Mouse (Mus musculus): ENCODE measurements at regions not wholly inside any gene's neighbourhood (a gene's known extent, or its start where the extent isn't known, plus 50 kb on each side); places are given as distances from the start of the nearest gene placed in this dataset.
"Not testable (repeated sequence)": the region's sequence is repeated elsewhere in the genome, so short reads cannot be mapped to it uniquely, and the experiment has no call there.

- no peak for DNase-seq (ENCODE audit: low spot score)
Measured at GRCm38 (mm10) chr6:102005627-102006026, 567.3 kb downstream of the Cntn3 start.

- no peak for DNase-seq (ENCODE audit: low spot score)
Measured at GRCm38 (mm10) chr6:101998181-101998580, 574.7 kb downstream of the Cntn3 start.

GRCm38 (mm10) chr6:101997629-101998028, 575.3 kb downstream of the Cntn3 start:
- no peak for DNase-seq (ENCODE audit: low spot score)

GRCm38 (mm10) chr6:101992815-101993214, 580.1 kb downstream of the Cntn3 start:
- DNase-seq (ENCODE audit: low spot score): no peak

- no peak for DNase-seq (ENCODE audit: low spot score)
Measured at GRCm38 (mm10) chr6:101981656-101982055, 591.2 kb downstream of the Cntn3 start.

- DNase-seq (ENCODE audit: low spot score): no peak
Measured at GRCm38 (mm10) chr6:101979213-101979612, 593.7 kb downstream of the Cntn3 start.

GRCm38 (mm10) chr6:101964941-101965340, 587.2 kb upstream of the Pdzrn3 start:
- no peak for DNase-seq (ENCODE audit: low spot score)

- DNase-seq (ENCODE audit: low spot score): not testable (repeated sequence)
Measured at GRCm38 (mm10) chr6:101961476-101961875, 583.8 kb upstream of the Pdzrn3 start.

- DNase-seq (ENCODE audit: low spot score): no peak
Measured at GRCm38 (mm10) chr6:101949681-101950080, 572.0 kb upstream of the Pdzrn3 start.

GRCm38 (mm10) chr6:101948950-101949349, 571.3 kb upstream of the Pdzrn3 start:
- DNase-seq (ENCODE audit: low spot score): no peak

GRCm38 (mm10) chr6:101940266-101940866, 562.7 kb upstream of the Pdzrn3 start:
- no peak for DNase-seq (ENCODE audit: low spot score)

- DNase-seq (ENCODE audit: low spot score): no peak
Measured at GRCm38 (mm10) chr6:101938393-101938985, 560.8 kb upstream of the Pdzrn3 start.

- no peak for DNase-seq (ENCODE audit: low spot score)
Measured at GRCm38 (mm10) chr6:101937467-101938392, 560.0 kb upstream of the Pdzrn3 start.

- DNase-seq (ENCODE audit: low spot score): no peak
Measured at GRCm38 (mm10) chr6:101931768-101932167, 554.1 kb upstream of the Pdzrn3 start.

- no peak for DNase-seq (ENCODE audit: low spot score)
Measured at GRCm38 (mm10) chr6:101921686-101922085, 544.0 kb upstream of the Pdzrn3 start.

- DNase-seq (ENCODE audit: low spot score): no peak
Measured at GRCm38 (mm10) chr6:101921186-101921585, 543.5 kb upstream of the Pdzrn3 start.

- no peak for DNase-seq (ENCODE audit: low spot score)
Measured at GRCm38 (mm10) chr6:101918914-101919313, 541.2 kb upstream of the Pdzrn3 start.

GRCm38 (mm10) chr6:101905029-101905342, 527.3 kb upstream of the Pdzrn3 start:
- DNase-seq (ENCODE audit: low spot score): no peak

- no peak for DNase-seq (ENCODE audit: low spot score)
Measured at GRCm38 (mm10) chr6:101904234-101905028, 526.7 kb upstream of the Pdzrn3 start.

- DNase-seq (ENCODE audit: low spot score): no peak
Measured at GRCm38 (mm10) chr6:101902276-101902675, 524.6 kb upstream of the Pdzrn3 start.

GRCm38 (mm10) chr6:101898544-101898943, 520.8 kb upstream of the Pdzrn3 start:
- DNase-seq (ENCODE audit: low spot score): no peak

- DNase-seq (ENCODE audit: low spot score): no peak
Measured at GRCm38 (mm10) chr6:101890655-101891054, 513.0 kb upstream of the Pdzrn3 start.
